Mouse (Mus musculus): ENCODE data around the gene Gabpb1. TPM values are rescaled to one million over a fixed set of nuclear protein-coding genes. Genes with fewer than 3 reads are reported as not detected.

Gabpb1 gene
- polyA plus RNA-seq, 1 experiment = 26.2 TPM

DNA sequence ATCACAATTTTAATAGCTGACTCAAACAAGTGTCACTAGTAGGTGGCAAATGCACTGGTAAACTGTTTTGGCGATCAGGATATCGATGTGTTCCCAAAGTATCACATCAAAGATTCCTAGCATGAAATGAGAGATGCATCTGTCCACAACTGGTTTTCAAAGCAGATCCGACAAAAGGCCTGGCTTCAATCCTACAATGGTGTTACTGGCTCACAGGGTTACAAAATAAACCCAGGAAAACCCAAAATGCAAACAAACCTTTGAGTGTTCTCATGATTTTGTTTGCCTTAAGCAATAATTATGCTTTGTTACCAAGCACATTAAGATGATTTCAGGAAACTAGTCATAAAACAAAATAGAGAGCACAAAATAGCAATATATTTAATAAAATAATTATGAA lies 28.4 kb downstream of the Gabpb1 start:
- Histone ChIP-seq H3K27me3 (ENCODE audit: control insufficient read depth, insufficient read depth, low read length) (no peaks in the 10 kb centered on the region), H3K36me3 (ENCODE audit: control insufficient read depth, insufficient read depth, low read length) (peaks cover 65% of the 10 kb centered on the region), H3K4me1 (replicated peaks; ENCODE audit: control insufficient read depth, insufficient read depth, low read length) (no peaks in the 10 kb centered on the region), H3K4me3 (ENCODE audit: control insufficient read depth, insufficient read depth, low read length) (no peak overlapping the region), H3K27ac (ENCODE audit: control insufficient read depth, insufficient read depth, low read length) (no peak overlapping the region)
- no peak for DNase-seq
- 97% methylated on average over 3 of the region's 3 CpGs for WGBS
- TF ChIP-seq CTCF (IDR thresholded peaks at IDR 0.05; ENCODE audit: borderline replicate concordance, control insufficient read depth, extremely low read depth, insufficient read depth, low read length, poor library complexity) = no peak
- TF ChIP-seq POLR2A (IDR thresholded peaks at IDR 0.05; ENCODE audit: control insufficient read depth, extremely low read depth, insufficient read depth, low read length, poor library complexity) = no peak

DNA sequence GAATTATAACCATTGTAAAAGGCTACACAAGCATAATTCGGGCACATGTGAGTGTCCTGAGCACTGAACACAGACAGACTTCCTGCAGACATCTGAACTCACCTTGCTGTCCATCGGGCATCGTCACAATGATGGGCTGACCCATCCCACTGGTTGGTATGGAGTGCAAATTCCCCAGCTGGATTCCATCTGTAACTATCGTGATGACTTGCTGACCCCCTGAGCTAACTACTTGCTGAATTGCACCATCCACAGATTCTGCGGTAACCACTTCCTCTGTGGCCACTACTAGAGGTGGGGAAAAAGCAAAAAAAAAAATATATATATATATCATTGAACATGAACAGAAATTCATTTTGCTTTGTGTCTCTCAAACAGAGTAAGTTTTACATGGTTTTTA lies 29.7 kb downstream of the Gabpb1 start:
- Histone ChIP-seq H3K27ac (ENCODE audit: control insufficient read depth, insufficient read depth, low read length) (no peak overlapping the region), H3K4me1 (replicated peaks; ENCODE audit: control insufficient read depth, insufficient read depth, low read length) (no peaks in the 10 kb centered on the region), H3K4me3 (ENCODE audit: control insufficient read depth, insufficient read depth, low read length) (no peak overlapping the region), H3K27me3 (ENCODE audit: control insufficient read depth, insufficient read depth, low read length) (no peaks in the 10 kb centered on the region), H3K36me3 (ENCODE audit: control insufficient read depth, insufficient read depth, low read length) (peaks cover 66% of the 10 kb centered on the region)
- DNase-seq = no peak
- TF ChIP-seq CTCF (IDR thresholded peaks at IDR 0.05; ENCODE audit: borderline replicate concordance, control insufficient read depth, extremely low read depth, insufficient read depth, low read length, poor library complexity) = no peak
- TF ChIP-seq POLR2A (IDR thresholded peaks at IDR 0.05; ENCODE audit: control insufficient read depth, extremely low read depth, insufficient read depth, low read length, poor library complexity) = no peak
- WGBS = 84% methylated on average over 5 of the region's 5 CpGs

DNA sequence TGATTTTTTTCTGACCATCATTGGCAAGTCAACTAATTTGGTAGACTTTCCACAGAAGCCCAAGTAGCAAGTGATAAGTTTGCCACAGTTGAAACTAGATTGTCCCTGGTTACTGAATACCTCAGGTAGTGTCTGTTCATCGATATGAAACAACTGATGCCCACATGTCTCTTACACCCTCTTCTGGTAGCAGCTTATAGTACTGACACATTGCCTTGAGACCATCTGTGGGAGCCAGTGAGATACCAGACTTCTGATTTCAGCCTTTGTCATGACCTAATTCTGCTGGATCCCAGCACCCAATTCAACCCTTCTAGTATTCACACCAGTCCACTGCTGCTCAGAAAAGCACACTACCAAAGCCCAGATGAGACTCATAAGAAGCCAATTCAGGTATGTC lies 31.4 kb downstream of the Gabpb1 start:
- TF ChIP-seq POLR2A (IDR thresholded peaks at IDR 0.05; ENCODE audit: control insufficient read depth, extremely low read depth, insufficient read depth, low read length, poor library complexity) (no peak), CTCF (IDR thresholded peaks at IDR 0.05; ENCODE audit: borderline replicate concordance, control insufficient read depth, extremely low read depth, insufficient read depth, low read length, poor library complexity) (no peak)
- 89% methylated on average over 1 of the region's 1 CpGs for WGBS
- no peaks in the 10 kb centered on the region for H3K27me3 ChIP-seq (ENCODE audit: control insufficient read depth, insufficient read depth, low read length)
- DNase-seq = no peak
- peaks cover 68% of the 10 kb centered on the region for H3K36me3 ChIP-seq (ENCODE audit: control insufficient read depth, insufficient read depth, low read length)
- no peaks in the 10 kb centered on the region for H3K4me1 ChIP-seq (replicated peaks; ENCODE audit: control insufficient read depth, insufficient read depth, low read length)
- no peak overlapping the region for H3K4me3 ChIP-seq (ENCODE audit: control insufficient read depth, insufficient read depth, low read length)
- H3K27ac ChIP-seq (ENCODE audit: control insufficient read depth, insufficient read depth, low read length) = no peak overlapping the region

DNA sequence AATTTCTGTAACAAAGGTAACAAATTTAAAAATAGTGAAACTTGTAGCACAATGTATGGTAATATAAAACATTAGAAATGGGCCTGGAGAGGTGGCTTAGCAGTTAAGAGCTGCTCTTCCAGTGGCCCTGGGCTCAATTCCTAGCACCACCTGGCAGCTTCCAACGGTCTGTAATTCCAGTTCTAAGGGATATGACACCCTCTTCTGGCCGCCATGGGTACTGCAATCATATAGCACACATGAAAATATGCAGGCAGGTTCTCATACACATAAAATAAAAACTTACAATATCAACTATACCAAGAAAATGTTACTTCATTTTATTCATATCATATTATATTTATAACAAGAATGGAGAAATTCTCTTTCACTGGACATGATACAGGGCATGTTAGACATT lies 35.8 kb downstream of the Gabpb1 start:
- Histone ChIP-seq H3K27ac (ENCODE audit: control insufficient read depth, insufficient read depth, low read length) (no peak overlapping the region), H3K27me3 (ENCODE audit: control insufficient read depth, insufficient read depth, low read length) (no peaks in the 10 kb centered on the region), H3K4me3 (ENCODE audit: control insufficient read depth, insufficient read depth, low read length) (no peak overlapping the region), H3K4me1 (replicated peaks; ENCODE audit: control insufficient read depth, insufficient read depth, low read length) (no peaks in the 10 kb centered on the region), H3K36me3 (ENCODE audit: control insufficient read depth, insufficient read depth, low read length) (peaks cover 60% of the 10 kb centered on the region)
- DNase-seq = no peak
- TF ChIP-seq CTCF (IDR thresholded peaks at IDR 0.05; ENCODE audit: borderline replicate concordance, control insufficient read depth, extremely low read depth, insufficient read depth, low read length, poor library complexity) = no peak
- TF ChIP-seq POLR2A (IDR thresholded peaks at IDR 0.05; ENCODE audit: control insufficient read depth, extremely low read depth, insufficient read depth, low read length, poor library complexity) = no peak
- WGBS = 97% methylated on average over 2 of the region's 2 CpGs

DNA sequence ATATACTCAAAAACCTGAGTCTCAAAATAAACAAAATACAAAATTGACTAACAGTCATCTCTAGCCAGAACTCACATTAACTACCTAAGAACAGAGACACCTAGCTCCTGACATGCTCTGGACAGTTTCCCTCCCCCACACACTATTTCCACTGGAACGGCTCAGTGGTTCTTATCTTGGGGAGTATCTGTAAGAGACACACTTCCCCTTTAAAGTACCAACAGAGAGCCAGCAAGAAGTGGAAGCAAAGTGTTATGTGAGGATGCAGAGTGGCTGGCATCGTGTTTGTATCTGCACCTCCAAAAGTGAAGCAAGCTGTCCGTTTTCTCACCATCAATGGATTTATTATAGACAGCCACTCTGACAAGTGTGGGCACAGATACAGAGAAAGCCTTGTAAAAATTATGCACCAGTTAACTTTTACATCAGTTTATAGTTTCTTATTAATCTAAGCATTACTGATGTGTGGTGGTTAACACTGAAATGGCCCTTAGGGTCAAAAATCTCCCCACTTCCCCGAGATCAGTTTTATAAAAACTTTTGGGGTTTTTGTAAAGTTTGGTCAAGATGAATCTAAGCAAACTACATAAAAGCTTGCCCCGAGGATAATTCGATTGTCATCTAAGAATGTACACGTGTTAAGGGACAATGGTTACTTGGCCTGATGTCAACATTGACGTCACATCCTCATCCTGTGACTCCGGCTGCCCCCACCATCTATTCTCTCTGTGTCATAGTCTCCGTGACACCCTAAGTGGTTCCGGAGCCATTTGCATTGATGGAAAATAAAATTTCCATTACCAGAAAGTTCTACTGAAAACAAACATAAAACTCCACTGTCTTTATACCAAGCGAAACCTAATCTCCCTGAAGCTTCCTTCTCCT lies 40.0 kb downstream of the Gabpb1 start:
- Histone ChIP-seq H3K36me3 (ENCODE audit: control insufficient read depth, insufficient read depth, low read length) (peaks cover 48% of the 10 kb centered on the region), H3K4me1 (replicated peaks; ENCODE audit: control insufficient read depth, insufficient read depth, low read length) (no peaks in the 10 kb centered on the region), H3K27ac (ENCODE audit: control insufficient read depth, insufficient read depth, low read length) (no peak overlapping the region), H3K4me3 (ENCODE audit: control insufficient read depth, insufficient read depth, low read length) (no peak overlapping the region), H3K27me3 (ENCODE audit: control insufficient read depth, insufficient read depth, low read length) (no peaks in the 10 kb centered on the region)
- WGBS = 55% methylated on average over 12 of the region's 12 CpGs
- no peak for TF ChIP-seq POLR2A (IDR thresholded peaks at IDR 0.05; ENCODE audit: control insufficient read depth, extremely low read depth, insufficient read depth, low read length, poor library complexity)
- TF ChIP-seq CTCF (IDR thresholded peaks at IDR 0.05; ENCODE audit: borderline replicate concordance, control insufficient read depth, extremely low read depth, insufficient read depth, low read length, poor library complexity) = no peak
- DNase-seq = no peak

DNA sequence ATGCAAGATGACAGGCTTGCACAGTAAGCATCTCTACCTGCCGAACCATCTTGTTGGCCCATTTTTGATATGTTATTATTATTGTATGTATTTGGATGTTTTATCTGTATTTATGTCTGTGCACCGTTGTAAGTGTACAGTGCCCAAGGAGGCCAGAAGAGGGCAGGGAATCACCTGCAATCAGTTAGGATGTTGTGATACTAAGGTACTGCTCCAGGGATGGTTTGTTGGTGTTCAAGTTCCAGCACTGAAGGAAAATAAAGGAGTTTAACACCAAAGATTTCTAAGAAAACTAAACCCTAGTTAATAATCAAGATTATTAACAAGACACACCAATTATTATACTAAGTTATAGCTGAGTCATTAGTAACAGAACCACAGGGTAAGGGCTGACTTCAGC lies 43.0 kb downstream of the Gabpb1 start:
- Histone ChIP-seq H3K36me3 (ENCODE audit: control insufficient read depth, insufficient read depth, low read length) (peaks cover 46% of the 10 kb centered on the region), H3K4me1 (replicated peaks; ENCODE audit: control insufficient read depth, insufficient read depth, low read length) (no peaks in the 10 kb centered on the region), H3K27ac (ENCODE audit: control insufficient read depth, insufficient read depth, low read length) (no peak overlapping the region), H3K27me3 (ENCODE audit: control insufficient read depth, insufficient read depth, low read length) (no peaks in the 10 kb centered on the region), H3K4me3 (ENCODE audit: control insufficient read depth, insufficient read depth, low read length) (no peak overlapping the region)
- TF ChIP-seq POLR2A (IDR thresholded peaks at IDR 0.05; ENCODE audit: control insufficient read depth, extremely low read depth, insufficient read depth, low read length, poor library complexity) = no peak
- TF ChIP-seq CTCF (IDR thresholded peaks at IDR 0.05; ENCODE audit: borderline replicate concordance, control insufficient read depth, extremely low read depth, insufficient read depth, low read length, poor library complexity) = no peak
- 95% methylated on average over 2 of the region's 2 CpGs for WGBS
- DNase-seq = no peak

Data from thymus, adult 2 months (tissue).